Mouse (Mus musculus) ovary, postnatal 36 days (tissue): ENCODE results near the gene Naa35.
A peak's percentile ranks its signal among the peaks of the same experiment; 100 is the strongest.

Experiments used
- DNase-seq: peaks from one replicate; pipeline ENCODE4 v3.0.0; 2022; ENCODE audit warnings: low spot score, mixed read lengths

The Naa35 gene

GRCm38 (mm10) chr13:59672248-59672647 lies 87.2 kb downstream of the Naa35 start:
- DNase-seq: no peak

- no peak for DNase-seq
Observed at GRCm38 (mm10) chr13:59673597-59673996, 88.5 kb downstream of the Naa35 start.

GRCm38 (mm10) chr13:59674215-59674614 lies 89.2 kb downstream of the Naa35 start:
- DNase-seq: no peak

GRCm38 (mm10) chr13:59674761-59675150 lies 89.7 kb downstream of the Naa35 start:
- DNase-seq: no peak

- DNase-seq: peak; percentile 71
Observed at GRCm38 (mm10) chr13:59675151-59676011, 90.3 kb downstream of the Naa35 start, which contains the start of gene Golm1. Gene Golm1, minus strand, starts transcription at chr13:59675811.

DNA sequence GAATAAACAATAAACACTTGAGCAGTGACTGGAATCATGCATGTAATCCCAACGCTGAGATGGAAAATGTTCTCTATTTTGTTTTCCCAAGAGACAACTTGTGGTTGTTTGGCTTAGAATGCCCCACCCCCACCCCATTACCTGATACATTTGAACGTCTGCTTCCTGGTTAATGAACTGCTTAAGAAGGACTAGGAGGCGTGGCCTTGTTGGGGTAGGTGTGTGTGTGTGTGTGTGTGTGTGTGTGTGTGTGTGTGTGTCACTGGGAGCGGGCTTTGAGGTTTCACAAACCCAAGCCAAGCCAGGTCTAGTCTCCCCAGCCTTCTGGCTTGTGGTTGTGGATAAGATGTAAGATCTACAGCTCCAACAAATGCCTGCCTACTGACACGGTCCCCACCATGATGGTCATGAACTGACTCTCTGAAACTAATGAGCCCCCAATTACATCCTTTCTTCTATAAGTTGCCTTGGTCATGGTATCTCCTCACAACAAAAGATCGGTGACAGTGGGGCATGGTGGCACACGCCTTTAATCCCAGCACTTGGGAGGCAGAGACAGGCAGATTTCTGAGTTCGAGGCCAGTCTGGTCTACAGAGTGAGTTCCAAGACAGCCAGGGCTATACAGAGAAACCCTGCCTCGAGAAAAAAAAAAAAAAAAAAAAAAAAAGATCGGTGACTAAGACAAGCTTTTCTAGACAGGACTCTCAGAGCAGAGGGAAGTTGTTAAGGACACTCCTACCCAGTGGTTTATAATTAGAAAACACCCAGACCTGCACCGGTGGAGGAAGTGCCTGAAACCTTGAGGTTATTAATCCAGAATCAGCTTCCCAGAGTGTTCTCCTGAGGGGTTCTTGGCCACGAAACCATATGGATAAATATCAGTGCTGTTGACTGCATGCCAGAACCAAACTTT lies 91.5 kb downstream of the Naa35 start:
- no peak for DNase-seq

GRCm38 (mm10) chr13:59679306-59679705 lies 94.2 kb downstream of the Naa35 start:
- DNase-seq: no peak

- no peak for DNase-seq
Observed at GRCm38 (mm10) chr13:59679908-59680307, 94.8 kb downstream of the Naa35 start.

DNA sequence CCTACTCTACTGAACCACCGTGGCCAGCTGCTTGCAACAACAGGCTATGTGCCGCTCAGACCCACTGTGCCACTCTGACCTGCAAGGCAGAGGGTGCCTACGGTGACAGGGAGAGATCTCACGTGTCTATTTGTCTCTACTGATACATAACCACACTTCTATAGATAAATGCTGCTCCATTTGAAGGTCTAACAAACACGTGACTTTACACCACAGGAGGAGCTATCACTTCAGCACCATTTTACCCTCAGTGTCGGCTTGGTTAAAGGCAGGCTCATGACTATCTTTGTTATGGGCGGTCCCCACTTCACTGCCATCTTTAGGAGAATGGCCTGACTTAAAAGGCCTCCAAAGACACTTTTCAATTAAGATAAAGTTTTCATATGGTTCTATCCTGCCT lies 97.6 kb downstream of the Naa35 start:
- no peak for DNase-seq

GRCm38 (mm10) chr13:59685236-59685635 lies 100.2 kb downstream of the Naa35 start:
- no peak for DNase-seq
